Mouse (Mus musculus): ENCODE results near the gene Zmat5.

Zmat5 gene

DNA sequence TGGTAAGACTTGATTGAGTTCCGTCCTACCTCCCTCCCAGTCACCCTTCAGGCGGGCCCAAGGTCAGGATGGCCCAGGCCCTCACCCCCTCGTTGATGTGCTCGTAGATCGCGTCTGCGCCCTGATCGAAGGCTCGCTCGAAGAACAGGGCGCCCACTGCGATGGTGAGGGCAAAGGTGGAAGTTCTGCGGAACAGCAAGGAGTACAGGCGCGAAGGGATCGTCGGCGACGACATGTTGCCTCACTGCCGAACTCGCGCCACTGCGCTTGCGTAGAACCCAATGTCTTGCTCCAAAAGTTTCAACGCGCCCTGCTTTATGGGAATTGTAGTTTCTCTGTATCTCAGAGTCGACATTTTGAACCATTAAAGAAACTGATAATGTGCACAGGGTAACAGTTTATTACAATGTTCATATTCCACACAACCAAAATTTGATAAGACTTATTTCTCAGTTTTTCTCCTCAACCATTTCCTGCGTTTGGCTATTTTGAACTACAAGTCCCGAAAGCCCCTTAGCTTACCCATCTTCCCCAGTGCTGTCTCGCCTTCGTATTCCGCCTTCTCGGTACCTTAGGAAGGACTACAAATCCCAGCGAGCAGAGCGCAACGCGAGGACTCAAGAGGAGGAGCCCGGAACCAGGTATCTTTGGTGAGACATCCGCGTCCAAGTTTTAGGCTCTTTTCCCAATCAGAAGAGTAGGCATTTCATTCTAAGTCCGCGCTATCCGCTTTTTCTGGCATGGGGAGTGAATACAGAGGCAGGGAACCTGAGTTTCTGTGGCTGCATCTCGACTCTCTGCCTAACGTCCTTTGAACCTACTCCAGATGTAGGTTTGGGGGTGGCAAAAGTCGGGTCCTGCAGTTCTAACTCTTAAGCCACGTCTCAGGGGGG is at the start of gene Zmat5, which contains the start of gene Uqcr10:
Gene Zmat5 (plus strand): TSS at position 607 of the 893 bp plus-strand sequence.
Gene Uqcr10 (minus strand): TSS at position 271 of the 893 bp plus-strand sequence.
- DNase-seq (ENCODE audit: low read depth, low spot score): peak; percentile 99

DNA sequence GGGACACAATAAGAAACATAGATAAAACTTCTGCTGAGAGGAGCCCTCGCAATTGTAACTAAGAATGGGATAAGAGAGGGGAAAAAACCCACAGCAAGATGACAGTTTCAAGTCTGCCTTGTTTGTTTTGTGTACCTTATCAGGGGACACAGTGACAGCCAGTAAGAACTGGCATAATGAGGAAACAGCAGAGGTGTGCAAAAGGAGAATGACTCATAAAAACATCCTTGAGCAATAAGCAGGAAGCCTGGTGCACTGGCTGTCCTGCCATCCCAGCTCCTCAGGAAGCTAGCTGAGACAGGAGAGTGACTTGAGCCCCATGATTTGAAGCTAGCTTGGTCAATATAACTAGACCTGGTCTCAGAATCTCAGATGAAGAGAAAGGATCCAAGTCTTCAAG is 44.7 kb upstream of the Zmat5 start:
- no peak for DNase-seq (ENCODE audit: low read depth, low spot score)

DNA sequence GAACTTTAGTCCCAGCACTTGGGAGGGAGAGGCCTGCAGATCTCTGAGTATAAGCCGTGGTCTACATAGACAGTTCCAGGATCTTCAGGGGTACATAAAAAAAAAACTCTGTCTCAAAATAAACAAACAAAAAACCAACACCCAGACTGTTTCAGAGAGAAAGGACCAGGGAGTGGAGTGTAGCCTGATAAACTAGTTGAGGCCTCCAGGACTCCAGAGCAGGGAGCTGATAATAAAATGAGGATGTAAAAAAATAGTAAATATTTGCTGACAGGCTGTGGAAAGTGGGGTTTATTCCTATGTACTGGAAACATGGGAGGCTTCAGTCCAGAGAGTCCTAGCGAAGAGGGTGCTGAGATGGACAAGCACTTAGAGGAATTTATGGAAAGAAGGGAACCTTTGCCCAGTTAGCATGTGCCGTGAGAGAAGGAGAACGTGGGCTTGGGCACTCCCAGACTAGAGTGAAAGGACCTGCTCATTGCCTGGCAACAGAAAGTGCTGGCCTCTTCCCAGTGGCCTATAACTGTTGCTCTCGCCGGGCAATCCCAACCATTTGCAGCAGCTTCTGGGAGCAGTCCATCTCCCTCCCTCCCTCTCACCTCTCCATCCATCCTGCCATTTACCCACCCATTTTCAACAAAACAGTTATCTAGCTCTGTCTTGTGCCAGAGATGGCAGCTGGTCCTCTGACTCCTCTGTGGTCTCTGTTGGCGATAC is 44.0 kb upstream of the Zmat5 start:
- DNase-seq (ENCODE audit: low read depth, low spot score): peak; percentile 21

DNA sequence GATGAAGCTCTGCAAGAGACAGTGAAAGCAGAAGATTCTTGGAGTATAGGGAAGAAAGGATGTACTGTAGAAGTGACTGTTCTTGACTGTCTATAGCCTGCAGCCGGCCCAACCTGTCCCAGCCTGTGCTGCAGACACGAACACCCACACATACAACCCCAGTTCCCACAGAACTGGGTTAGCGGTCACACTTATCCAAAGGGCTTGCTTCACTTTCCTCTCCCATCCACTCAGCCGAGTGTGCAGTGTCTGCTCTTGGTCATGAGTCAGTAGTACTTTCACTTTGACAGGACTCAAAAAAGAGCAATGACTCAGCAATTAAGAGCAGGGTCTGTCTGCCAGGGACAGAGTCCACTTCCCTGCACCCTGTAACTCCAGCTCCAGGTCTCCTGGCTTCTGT is 43.2 kb upstream of the Zmat5 start:
- peak; percentile 65 for DNase-seq (ENCODE audit: low read depth, low spot score)

DNA sequence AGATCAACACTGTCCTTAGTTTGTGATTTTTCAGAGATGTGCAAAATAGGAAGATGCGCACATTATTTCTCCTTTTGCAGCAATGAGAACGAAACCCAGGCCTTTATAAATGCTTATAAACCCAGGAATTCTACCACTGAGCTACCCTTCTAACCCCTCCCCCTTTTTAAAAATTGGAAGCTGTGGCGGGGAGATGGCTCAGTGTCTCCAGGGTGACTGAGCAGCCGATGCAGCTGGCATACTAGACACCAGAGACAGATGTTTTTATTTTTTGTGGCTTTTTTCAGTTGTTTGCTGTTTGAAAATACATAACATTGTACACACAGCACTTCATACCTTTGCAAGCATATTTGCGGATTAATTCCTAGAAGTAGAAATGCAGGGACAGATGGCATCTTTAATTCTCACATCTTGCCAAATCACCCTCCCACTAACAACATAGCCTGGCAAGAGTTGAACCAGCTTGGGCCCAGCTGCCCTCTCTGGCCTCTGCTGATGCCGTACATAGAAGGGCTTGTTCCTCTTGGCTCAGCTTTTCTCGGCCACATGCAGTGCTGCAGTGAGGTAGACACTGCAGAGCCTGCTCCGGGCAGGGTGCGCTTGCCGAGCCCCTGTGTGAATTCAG is 42.5 kb upstream of the Zmat5 start:
- DNase-seq (ENCODE audit: low read depth, low spot score): peak; percentile 89

DNA sequence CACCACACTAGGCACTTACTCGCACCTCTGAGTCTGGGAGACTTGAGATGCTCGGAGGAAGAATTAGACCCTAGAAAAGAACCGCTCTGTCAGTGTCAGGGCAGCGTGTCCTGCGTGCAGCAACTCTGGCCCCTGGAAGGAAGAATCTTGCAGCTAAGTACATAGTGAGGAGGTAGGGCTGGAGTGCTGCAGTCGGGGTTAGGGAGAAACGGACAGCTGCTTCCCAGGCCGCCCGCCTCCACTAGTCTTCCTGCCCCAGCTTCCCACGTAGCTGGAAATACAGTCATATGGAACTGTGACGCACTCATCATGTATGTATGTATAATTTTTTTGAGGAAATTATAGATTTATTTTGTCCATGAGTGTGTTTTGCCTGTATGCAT is 42.0 kb upstream of the Zmat5 start:
- peak; percentile 13 for DNase-seq (ENCODE audit: low read depth, low spot score)

DNA sequence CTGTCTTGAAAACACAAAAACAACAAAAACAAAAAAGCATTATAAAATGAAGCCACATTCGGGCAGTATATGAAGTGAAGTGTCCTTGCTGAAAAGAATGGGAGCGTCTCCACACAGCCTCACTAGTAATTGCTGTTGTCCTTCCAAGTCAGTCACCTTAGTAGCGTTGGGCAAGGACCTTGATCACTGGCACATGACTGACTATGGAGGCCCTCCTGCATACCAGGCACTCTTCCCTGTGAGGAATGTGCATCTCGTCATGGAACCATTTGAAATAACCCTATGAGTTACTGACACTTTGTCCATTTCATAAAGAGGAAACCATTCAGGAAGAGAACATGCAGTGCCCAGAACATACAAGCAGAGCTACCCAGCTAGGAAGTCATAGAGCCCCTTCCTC is 32.7 kb upstream of the Zmat5 start:
- no peak for DNase-seq (ENCODE audit: low read depth, low spot score)

DNA sequence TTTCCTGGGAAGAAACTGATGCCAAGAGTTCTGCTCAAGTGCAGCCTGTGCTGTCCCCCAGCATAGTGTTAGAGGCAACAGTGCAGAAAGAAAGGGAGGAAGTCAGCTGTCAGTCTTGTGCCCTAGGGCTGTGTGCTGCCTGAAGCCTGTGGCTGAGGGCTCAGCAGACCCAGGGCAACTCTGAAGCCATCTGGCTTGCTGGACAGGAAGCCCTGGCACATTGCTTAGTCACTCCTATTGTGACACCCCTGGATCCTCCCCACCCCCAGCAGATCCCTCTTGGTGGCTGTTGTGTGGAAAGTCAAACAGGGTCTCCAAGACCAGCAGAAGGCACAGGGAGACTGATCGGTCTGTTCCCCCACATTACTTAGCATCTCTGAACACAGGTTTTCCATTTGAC is 29.9 kb upstream of the Zmat5 start:
- no peak for DNase-seq (ENCODE audit: low read depth, low spot score)

DNA sequence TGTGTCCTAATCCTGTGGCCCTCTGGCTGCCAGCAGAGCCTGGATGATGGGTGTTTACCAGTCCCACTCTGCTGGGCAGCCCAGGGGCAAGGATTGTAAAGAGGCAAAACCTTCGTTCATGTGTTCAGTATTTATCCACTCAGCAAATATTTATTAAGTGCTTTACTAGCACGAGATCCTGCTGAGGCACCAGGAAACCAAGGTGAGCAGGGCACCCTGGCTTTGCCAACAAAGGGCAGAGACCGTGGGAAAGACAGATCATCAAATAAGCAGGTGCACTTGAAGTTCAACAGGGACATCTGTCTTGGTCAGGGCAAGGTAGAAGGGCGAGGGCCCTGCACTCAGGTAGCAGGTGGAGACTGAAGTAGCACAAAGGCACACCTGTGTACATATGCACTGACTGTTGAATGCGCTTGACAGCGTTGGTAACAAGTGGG is 29.3 kb upstream of the Zmat5 start:
- DNase-seq (ENCODE audit: low read depth, low spot score): no peak

DNA sequence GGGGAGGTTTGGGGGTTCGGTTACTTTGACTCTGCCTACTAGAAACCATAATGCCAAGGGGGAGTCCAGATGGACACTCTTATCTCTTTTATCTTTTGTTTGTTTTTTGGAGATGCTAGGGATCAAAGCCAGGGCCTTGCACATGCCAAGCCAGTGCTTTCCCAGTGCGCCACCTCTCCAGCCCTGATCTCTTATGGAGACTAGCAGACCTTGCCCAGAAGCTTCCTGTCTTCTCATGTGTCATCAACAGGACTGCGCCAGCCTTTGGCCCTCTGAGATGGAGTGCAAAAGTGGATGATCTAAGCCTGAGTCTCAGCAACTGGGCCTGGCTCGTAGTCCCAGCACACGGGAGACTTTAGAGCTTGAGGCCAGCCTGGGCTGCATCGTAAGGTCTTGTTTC is 28.8 kb upstream of the Zmat5 start:
- no peak for DNase-seq (ENCODE audit: low read depth, low spot score)

DNA sequence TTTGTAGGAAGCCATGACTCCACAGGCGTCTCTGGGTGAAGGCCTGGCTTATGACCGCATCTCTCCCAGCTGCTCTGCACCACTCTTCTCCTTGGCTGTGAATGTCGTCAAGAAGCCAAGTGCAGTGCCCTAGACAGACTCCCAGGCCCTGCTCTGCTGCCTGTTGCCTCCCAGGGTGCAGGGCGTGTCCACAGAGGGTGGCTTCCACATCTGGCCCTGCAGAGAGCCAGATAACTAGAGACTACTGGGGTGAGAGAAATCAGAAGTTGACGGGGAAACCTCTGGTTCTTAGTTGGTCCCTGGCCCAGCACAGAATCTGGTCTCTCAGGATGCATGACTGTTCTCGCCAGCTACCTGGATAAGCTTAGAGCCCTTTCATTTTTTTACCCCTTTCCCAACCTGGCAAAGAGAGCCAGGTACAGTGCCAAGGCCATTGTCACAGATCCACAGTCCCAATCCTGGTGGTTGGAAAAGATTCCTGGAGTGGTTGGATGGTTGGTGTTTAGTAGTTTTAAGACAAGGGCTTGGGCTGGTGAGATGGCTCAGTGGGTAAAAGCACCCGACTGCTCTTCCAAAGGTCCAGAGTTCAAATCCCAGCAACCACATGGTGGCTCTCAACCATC is 27.1 kb upstream of the Zmat5 start:
- no peak for DNase-seq (ENCODE audit: low read depth, low spot score)

DNA sequence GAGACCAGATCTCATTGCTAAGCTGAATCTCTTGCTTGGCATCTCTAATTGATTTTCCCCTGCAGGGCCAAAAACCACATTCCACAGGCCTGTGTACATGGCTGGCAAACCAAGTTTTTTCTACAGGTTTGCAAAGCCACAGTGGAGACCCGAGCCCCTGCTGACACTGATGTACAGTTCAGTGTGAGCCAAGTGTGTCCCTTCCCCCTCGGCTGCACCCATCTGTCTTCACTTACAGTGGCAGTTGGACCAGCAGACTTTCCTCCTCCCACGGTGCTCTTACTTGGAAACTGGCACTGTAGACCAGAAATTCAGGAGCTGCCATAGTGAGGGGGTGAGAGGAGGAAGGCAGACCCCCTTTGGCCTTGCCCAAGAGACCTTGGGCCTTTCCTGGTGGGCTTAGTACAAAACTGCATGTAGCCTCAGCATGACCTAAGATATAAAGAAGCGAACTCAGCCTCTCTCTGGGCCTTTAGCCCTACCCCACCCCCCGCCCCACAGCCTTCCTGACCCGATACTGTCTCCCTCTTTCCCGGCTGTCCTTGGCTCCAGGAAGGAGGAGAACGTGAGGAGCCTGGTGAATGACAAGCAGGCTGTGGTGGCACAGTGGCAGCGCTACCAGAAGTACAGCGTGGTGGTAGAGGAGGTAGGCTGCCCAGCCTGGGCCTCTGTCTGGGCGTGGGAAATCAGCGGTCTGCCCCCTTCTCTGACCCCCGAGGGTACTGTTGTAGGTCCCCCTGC is 25.6 kb upstream of the Zmat5 start:
- DNase-seq (ENCODE audit: low read depth, low spot score): peak; percentile 87

DNA sequence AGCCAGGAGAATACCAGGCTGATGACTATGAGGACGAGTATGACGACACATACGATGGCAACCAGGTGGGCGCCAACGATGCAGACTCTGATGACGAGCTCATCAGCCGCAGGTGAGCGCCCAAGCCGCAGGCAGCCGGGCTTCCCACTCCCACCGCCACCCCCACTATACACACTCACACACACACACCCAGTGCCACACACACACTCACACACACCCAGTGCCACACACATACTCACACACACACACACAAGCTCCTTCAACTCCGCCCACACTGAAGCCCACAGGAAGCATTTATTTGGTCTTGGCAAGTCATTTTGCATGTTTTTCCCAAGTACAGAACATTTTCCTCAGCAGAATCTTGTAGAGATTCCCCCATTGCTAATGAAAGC is 25.0 kb upstream of the Zmat5 start:
- peak; percentile 71 for DNase-seq (ENCODE audit: low read depth, low spot score)

DNA sequence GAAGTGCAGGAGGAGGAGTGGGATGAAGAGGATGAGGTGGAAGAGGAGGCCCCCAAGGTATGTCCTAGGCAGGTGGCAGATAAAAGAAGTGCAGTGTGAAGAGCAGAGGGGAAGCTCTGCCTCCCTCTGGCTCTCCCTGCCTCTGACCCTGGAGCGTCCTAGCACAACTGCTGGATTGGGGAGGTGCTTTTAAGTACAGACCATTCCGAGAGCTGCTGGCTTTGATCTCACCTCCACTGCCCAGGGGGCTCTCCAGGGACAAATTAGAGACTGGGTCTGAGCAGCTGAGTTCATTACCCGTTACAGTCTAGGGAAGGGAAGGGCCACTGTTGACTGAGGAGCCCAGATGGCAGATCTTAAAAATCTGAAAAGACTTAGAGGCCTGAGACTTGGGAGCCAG is 24.4 kb upstream of the Zmat5 start:
- DNase-seq (ENCODE audit: low read depth, low spot score): no peak

DNA sequence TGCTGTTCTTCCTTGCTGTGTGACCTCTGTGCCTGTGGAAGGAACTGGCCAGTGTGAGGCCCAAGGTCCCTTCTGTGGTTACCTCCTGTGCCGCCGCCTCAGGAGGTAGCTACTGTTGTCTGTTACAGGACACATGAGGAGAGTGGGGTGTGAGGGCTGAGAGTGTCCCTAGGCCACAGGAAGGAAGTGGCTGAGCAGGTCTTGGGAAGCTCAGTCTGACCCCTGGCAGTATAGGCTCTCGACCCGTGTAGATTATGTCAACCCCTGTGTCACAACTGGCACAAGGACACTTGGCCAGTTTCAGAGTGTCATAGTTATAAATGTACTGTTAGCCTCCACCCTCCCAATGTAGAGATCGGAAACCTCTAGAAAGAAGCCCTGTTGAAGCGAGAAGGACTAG is 21.0 kb upstream of the Zmat5 start:
- no peak for DNase-seq (ENCODE audit: low read depth, low spot score)

DNA sequence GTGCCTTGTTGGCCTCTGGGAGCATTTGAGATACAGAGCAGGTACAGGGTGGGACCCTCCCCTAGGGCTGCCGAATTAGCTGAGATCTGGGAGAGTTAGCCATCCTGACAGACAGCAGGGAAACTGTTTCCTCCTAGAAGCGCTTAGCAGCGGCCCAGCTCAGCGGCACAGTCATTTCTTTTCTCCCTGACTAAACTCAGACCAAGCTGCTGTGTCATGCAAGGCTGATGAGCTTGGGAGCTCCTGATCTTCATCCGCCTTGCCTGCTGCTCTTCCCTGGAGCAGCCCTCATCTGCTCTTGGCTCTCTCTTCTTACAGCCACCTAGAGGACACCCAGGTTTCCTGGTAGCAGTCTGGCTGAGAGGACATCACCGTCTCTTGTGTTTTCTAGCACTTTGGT is 20.3 kb upstream of the Zmat5 start:
- peak; percentile 58 for DNase-seq (ENCODE audit: low read depth, low spot score)

DNA sequence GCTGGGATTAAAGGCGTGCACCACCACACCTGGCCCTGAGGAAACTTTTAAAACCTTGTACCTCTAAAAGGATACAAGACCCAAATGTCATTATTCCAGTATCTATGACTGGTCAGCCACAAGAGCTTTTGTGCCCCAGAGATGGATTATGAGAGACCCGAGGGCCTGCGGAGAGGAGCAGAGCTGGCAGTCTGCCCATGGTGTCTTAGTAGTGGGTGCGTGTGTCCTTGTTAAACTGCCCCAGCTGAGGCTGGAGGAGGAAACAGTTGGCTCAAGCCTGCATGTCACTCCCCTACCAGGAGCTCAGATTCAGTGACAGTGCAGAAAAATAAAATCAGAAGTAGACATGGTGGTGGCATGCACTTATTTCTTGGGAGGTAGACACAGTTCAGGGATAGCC is 19.4 kb upstream of the Zmat5 start:
- DNase-seq (ENCODE audit: low read depth, low spot score): no peak

DNA sequence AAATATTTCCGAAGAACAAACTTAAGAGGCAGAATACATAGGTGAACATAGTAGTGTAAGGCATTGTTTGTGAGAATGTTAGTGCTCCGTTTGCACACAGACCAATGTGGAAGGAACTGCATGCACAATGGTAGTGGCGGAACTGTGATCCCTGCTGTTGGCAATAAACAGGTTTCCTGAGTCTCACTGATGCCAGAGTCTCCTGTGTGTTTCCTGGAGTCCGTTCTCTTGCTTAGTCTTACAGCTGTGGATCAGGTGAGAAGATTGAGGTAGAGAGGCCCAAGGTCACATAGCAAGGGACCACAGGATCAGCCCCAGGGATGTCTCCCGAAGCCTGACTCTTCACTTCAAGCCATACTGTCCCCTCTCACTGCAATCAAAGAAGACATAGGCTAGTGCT is 19.0 kb upstream of the Zmat5 start:
- no peak for DNase-seq (ENCODE audit: low read depth, low spot score)

DNA sequence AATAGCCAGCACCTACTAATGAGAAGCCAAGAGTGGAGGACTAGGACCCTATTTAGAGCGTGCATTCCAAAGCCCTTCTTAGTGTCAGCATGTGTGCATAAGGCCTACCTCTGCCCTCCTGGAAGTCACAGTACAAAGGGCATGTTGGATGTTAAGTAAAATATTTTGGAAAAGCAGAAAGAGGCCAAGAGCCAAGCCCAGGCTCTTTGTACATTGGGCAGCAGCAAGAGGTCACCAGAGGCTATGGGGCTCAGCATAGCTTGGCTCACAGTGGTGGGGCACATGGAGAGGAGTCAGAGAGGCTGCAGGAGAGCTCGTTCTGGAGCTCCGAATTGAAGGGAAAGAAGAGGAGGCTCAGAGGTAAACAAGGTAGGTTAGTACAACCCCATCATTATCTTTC is 17.5 kb upstream of the Zmat5 start:
- no peak for DNase-seq (ENCODE audit: low read depth, low spot score)

DNA sequence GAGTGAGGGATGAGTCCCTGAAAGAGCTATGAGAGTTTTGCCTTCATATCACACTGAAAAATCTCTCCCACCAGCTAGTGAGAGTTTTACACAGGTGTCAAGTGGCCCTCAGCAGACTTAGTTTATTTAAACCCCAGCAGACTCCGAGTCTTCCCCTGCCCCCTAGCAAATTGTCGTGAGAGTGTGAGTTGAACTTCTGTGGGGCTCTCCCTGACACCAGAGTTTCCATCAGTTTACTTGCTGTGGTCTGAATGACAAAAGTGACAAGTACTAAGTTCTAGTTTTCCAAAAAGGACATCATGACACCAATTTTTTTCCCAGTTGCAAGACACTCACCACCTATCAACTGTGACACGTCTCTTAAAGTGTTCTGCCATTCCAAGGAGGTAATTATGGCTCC is 16.6 kb upstream of the Zmat5 start:
- DNase-seq (ENCODE audit: low read depth, low spot score): no peak

DNA sequence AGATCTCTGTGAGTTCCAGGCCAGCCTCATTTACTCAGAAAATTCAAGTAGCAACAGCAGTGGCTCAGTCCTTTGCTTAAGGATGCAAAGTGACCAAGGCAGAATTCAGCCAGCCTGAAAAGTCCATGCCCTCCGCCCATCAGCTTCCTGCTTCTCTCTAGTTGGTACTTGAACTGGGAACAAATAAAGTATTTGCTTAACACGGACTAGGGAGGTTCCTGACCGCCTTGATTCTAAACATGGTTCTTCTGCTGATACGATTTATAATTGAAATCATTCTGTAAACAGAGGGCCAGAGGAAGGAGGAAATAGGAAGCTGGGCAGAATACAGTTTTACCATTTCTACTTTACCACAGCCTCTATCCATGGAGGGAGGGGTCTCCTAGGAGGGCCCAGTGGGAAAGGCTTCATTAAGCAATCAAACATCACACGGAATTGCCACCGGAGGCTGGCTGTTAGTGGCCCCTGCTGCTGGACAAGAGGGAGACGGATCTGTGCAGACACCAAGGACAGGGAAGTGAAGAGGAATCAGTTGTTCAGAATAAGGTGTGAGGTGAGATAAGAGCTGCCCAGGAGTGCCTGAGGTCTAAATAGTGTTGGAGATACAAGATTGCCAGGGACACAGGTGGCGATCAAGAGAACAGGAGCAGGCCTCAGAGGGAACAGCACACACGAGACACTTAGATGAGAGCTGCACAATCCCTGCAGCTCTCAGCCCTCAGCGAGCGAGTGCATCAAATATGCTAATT is 15.7 kb upstream of the Zmat5 start:
- no peak for DNase-seq (ENCODE audit: low read depth, low spot score)

Measured in brain, adult 2 months (tissue).